Mouse (Mus musculus): ENCODE results near the gene Gnb1l. TPM values are rescaled to one million over a fixed set of nuclear protein-coding genes. Genes with fewer than 3 reads are reported as not detected.

Gnb1l gene
- polyA plus RNA-seq, 1 experiment from 2014 or later: 19.3 TPM

GRCm38 (mm10) chr16:18490894-18491293, 7.6 kb upstream of the Gnb1l start:
- no peak for ATAC-seq
- WGBS: 67% methylated on average over 1 of the region's 1 CpGs

GRCm38 (mm10) chr16:18497865-18498515, 523 bp upstream of the Gnb1l start:
- WGBS: 4% methylated on average over 6 of the region's 6 CpGs
- H3K4me3 ChIP-seq (ENCODE audit: low read length): peak overlapping the region; percentile 90
- H3K4me1 ChIP-seq (ENCODE audit: control insufficient read depth, insufficient read depth, low read depth, low read length): peaks cover 17% of the 10 kb centered on the region
- peak overlapping the region; percentile 94 for H3K9ac ChIP-seq (ENCODE audit: low read depth, low read length)
- no peaks in the 10 kb centered on the region for H3K27me3 ChIP-seq (replicated peaks; ENCODE audit: control insufficient read depth, insufficient read depth, low read length)
- H3K36me3 ChIP-seq (ENCODE audit: control insufficient read depth, insufficient read depth, low read length): peaks cover 12% of the 10 kb centered on the region
- no peaks in the 10 kb centered on the region for H3K9me3 ChIP-seq (ENCODE audit: control insufficient read depth, low read length)
- peak overlapping the region; percentile 90 for H3K4me2 ChIP-seq (ENCODE audit: low read length)
- ATAC-seq: no peak; the same call in 1 of the 2 replicates
- peak overlapping the region; percentile 93 for H3K27ac ChIP-seq (ENCODE audit: low read depth, low read length)

More at GRCm38 (mm10) chr16:18490894-18491293, 7.6 kb upstream of the Gnb1l start:
- Histone ChIP-seq H3K9me3 (ENCODE audit: control insufficient read depth, low read length) (no peaks in the 10 kb centered on the region), H3K4me1 (ENCODE audit: control insufficient read depth, insufficient read depth, low read depth, low read length) (no peaks in the 10 kb centered on the region), H3K9ac (ENCODE audit: low read depth, low read length) (no peak overlapping the region), H3K4me2 (ENCODE audit: low read length) (no peak overlapping the region), H3K4me3 (ENCODE audit: low read length) (no peak overlapping the region), H3K27me3 (replicated peaks; ENCODE audit: control insufficient read depth, insufficient read depth, low read length) (no peaks in the 10 kb centered on the region), H3K36me3 (ENCODE audit: control insufficient read depth, insufficient read depth, low read length) (no peaks in the 10 kb centered on the region), H3K27ac (ENCODE audit: low read depth, low read length) (no peak overlapping the region)

- Histone ChIP-seq H3K4me2 (ENCODE audit: low read length) (peak overlapping the region; percentile 90), H3K36me3 (ENCODE audit: control insufficient read depth, insufficient read depth, low read length) (peaks cover 12% of the 10 kb centered on the region), H3K9me3 (ENCODE audit: control insufficient read depth, low read length) (no peaks in the 10 kb centered on the region), H3K4me1 (ENCODE audit: control insufficient read depth, insufficient read depth, low read depth, low read length) (peaks cover 17% of the 10 kb centered on the region), H3K27ac (ENCODE audit: low read depth, low read length) (peak overlapping the region; percentile 93), H3K4me3 (ENCODE audit: low read length) (peak overlapping the region; percentile 90), H3K27me3 (replicated peaks; ENCODE audit: control insufficient read depth, insufficient read depth, low read length) (no peaks in the 10 kb centered on the region), H3K9ac (ENCODE audit: low read depth, low read length) (peak overlapping the region; percentile 94)
- no peak for ATAC-seq
- under 1% methylated on average over 24 of the region's 24 CpGs for WGBS
Observed at GRCm38 (mm10) chr16:18498996-18499395, 483 bp downstream of the Gnb1l start.

- peaks cover 12% of the 10 kb centered on the region for H3K36me3 ChIP-seq (ENCODE audit: control insufficient read depth, insufficient read depth, low read length)
- H3K9me3 ChIP-seq (ENCODE audit: control insufficient read depth, low read length): no peaks in the 10 kb centered on the region
- no peak overlapping the region for H3K4me3 ChIP-seq (ENCODE audit: low read length)
- peaks cover 17% of the 10 kb centered on the region for H3K4me1 ChIP-seq (ENCODE audit: control insufficient read depth, insufficient read depth, low read depth, low read length)
- no peaks in the 10 kb centered on the region for H3K27me3 ChIP-seq (replicated peaks; ENCODE audit: control insufficient read depth, insufficient read depth, low read length)
- H3K4me2 ChIP-seq (ENCODE audit: low read length): no peak overlapping the region
- no peak overlapping the region for H3K9ac ChIP-seq (ENCODE audit: low read depth, low read length)
- no peak overlapping the region for H3K27ac ChIP-seq (ENCODE audit: low read depth, low read length)
- 96% methylated on average over 6 of the region's 6 CpGs for WGBS
- no peak for ATAC-seq
Observed at GRCm38 (mm10) chr16:18501531-18501930, 3.0 kb downstream of the Gnb1l start.

GRCm38 (mm10) chr16:18503566-18504342, 5.2 kb downstream of the Gnb1l start:
- Histone ChIP-seq H3K36me3 (ENCODE audit: control insufficient read depth, insufficient read depth, low read length) (peaks cover 12% of the 10 kb centered on the region), H3K4me2 (ENCODE audit: low read length) (no peak overlapping the region), H3K27me3 (replicated peaks; ENCODE audit: control insufficient read depth, insufficient read depth, low read length) (no peaks in the 10 kb centered on the region), H3K4me3 (ENCODE audit: low read length) (no peak overlapping the region), H3K9ac (ENCODE audit: low read depth, low read length) (no peak overlapping the region), H3K27ac (ENCODE audit: low read depth, low read length) (no peak overlapping the region), H3K4me1 (ENCODE audit: control insufficient read depth, insufficient read depth, low read depth, low read length) (peaks cover 11% of the 10 kb centered on the region), H3K9me3 (ENCODE audit: control insufficient read depth, low read length) (no peaks in the 10 kb centered on the region)
- ATAC-seq: no peak
- WGBS: 96% methylated on average over 14 of the region's 14 CpGs

GRCm38 (mm10) chr16:18506524-18507199, 8.1 kb downstream of the Gnb1l start:
- Histone ChIP-seq H3K9ac (ENCODE audit: low read depth, low read length) (no peak overlapping the region), H3K27me3 (replicated peaks; ENCODE audit: control insufficient read depth, insufficient read depth, low read length) (no peaks in the 10 kb centered on the region), H3K9me3 (ENCODE audit: control insufficient read depth, low read length) (no peaks in the 10 kb centered on the region), H3K4me3 (ENCODE audit: low read length) (no peak overlapping the region), H3K36me3 (ENCODE audit: control insufficient read depth, insufficient read depth, low read length) (peaks cover 5% of the 10 kb centered on the region), H3K4me1 (ENCODE audit: control insufficient read depth, insufficient read depth, low read depth, low read length) (no peaks in the 10 kb centered on the region), H3K27ac (ENCODE audit: low read depth, low read length) (no peak overlapping the region), H3K4me2 (ENCODE audit: low read length) (no peak overlapping the region)
- no peak for ATAC-seq
- WGBS: 93% methylated on average over 3 of the region's 3 CpGs

- H3K4me2 ChIP-seq (ENCODE audit: low read length): no peak overlapping the region
- ATAC-seq: no peak
- H3K9ac ChIP-seq (ENCODE audit: low read depth, low read length): no peak overlapping the region
- WGBS: 75% methylated on average over 1 of the region's 1 CpGs
- no peaks in the 10 kb centered on the region for H3K27me3 ChIP-seq (replicated peaks; ENCODE audit: control insufficient read depth, insufficient read depth, low read length)
- H3K9me3 ChIP-seq (ENCODE audit: control insufficient read depth, low read length): no peaks in the 10 kb centered on the region
- 0 out of 2 replicates have a peak, but pooled peaks cover under 1% of the 10 kb centered on the region for H3K36me3 ChIP-seq (ENCODE audit: control insufficient read depth, insufficient read depth, low read length)
- H3K27ac ChIP-seq (ENCODE audit: low read depth, low read length): no peak overlapping the region
- no peaks in the 10 kb centered on the region for H3K4me1 ChIP-seq (ENCODE audit: control insufficient read depth, insufficient read depth, low read depth, low read length)
- no peak overlapping the region for H3K4me3 ChIP-seq (ENCODE audit: low read length)
Observed at GRCm38 (mm10) chr16:18507200-18507549, 8.7 kb downstream of the Gnb1l start.

- Histone ChIP-seq H3K27ac (ENCODE audit: low read depth, low read length) (no peak overlapping the region), H3K9ac (ENCODE audit: low read depth, low read length) (no peak overlapping the region), H3K27me3 (replicated peaks; ENCODE audit: control insufficient read depth, insufficient read depth, low read length) (no peaks in the 10 kb centered on the region), H3K4me2 (ENCODE audit: low read length) (no peak overlapping the region), H3K36me3 (ENCODE audit: control insufficient read depth, insufficient read depth, low read length) (no peaks in the 10 kb centered on the region), H3K4me1 (ENCODE audit: control insufficient read depth, insufficient read depth, low read depth, low read length) (no peaks in the 10 kb centered on the region), H3K9me3 (ENCODE audit: control insufficient read depth, low read length) (no peaks in the 10 kb centered on the region), H3K4me3 (ENCODE audit: low read length) (no peak overlapping the region)
- no peak for ATAC-seq
- WGBS: 83% methylated on average over 5 of the region's 5 CpGs
Observed at GRCm38 (mm10) chr16:18511741-18512140, 13.2 kb downstream of the Gnb1l start.

- ATAC-seq: no peak
- 73% methylated on average over 6 of the region's 6 CpGs for WGBS
- H3K9ac ChIP-seq (ENCODE audit: low read depth, low read length): no peak overlapping the region
- no peaks in the 10 kb centered on the region for H3K4me1 ChIP-seq (ENCODE audit: control insufficient read depth, insufficient read depth, low read depth, low read length)
- no peaks in the 10 kb centered on the region for H3K27me3 ChIP-seq (replicated peaks; ENCODE audit: control insufficient read depth, insufficient read depth, low read length)
- no peak overlapping the region for H3K27ac ChIP-seq (ENCODE audit: low read depth, low read length)
- no peak overlapping the region for H3K4me2 ChIP-seq (ENCODE audit: low read length)
- H3K36me3 ChIP-seq (ENCODE audit: control insufficient read depth, insufficient read depth, low read length): no peaks in the 10 kb centered on the region
- H3K4me3 ChIP-seq (ENCODE audit: low read length): no peak overlapping the region
- H3K9me3 ChIP-seq (ENCODE audit: control insufficient read depth, low read length): no peaks in the 10 kb centered on the region
Observed at GRCm38 (mm10) chr16:18513508-18513907, 15.0 kb downstream of the Gnb1l start.

All from hindbrain, embryonic 16.5 days (tissue).